Mouse (Mus musculus): Measurements from ENCODE around the gene Abi3bp.

DNA sequence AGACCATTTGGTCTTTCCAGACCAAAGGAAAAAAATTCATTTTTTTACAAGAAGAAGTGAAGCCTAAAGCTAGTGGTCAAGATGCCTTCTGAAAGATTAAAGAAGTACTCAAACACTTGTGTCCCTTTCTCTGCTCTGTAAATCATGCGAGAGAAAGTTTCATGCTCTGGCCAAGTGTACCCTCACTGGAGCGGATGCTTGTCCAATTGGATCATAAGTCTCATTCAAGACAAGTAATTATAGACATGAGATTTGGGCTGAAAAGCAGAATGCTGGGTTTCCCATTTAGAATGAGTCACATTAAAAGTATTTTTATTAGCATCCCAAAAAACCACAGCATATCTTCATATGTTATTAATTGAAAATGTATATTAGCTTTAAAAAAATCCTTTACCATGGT is 4.5 kb upstream of the Abi3bp start:
- TF ChIP-seq POLR2A (IDR thresholded peaks at IDR 0.05; ENCODE audit: borderline replicate concordance, low read depth, low read length) (no peak), CTCF (IDR thresholded peaks at IDR 0.05; ENCODE audit: low read depth, low read length) (no peak)

All from bone marrow macrophage, adult 2 months (primary cell).